Mouse (Mus musculus) bone marrow macrophage, adult 2 months (primary cell): ENCODE results near the gene Paqr4.

Experiments used
- CTCF ChIP-seq: IDR thresholded peaks from 2 replicates; pipeline ENCODE4 v1.5.1; 2012; ENCODE audit warnings: low read depth, mild to moderate bottlenecking, low read length, moderate library complexity
- POLR2A ChIP-seq: IDR thresholded peaks from 2 replicates; pipeline ENCODE4 v1.6.1; 2012; ENCODE audit warnings: mild to moderate bottlenecking, low read depth, low read length, borderline replicate concordance

DNA sequence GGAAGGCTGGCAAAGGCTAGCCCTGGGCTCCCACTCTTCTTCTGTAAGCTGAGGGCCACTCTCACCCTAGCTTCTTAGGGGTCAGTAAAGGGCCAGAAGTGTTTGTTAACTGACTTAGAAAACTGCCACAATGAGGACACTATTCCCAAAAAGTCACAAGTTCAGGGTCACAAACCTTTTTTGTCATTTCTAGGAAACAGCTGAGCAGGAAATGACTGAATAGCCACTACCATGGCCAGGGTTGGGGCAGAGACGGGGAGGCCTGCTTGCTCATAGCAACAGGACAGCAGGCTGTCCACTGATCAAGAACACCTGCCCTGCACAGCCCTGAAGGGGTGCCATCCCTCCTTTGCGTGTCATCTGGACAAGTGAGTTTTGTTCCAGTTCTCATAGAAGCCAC, 36.5 kb upstream of the Paqr4 start:
- TF ChIP-seq POLR2A, result no peak
- TF ChIP-seq CTCF, result no peak
